Mouse (Mus musculus) adrenal gland, postnatal 0 days (tissue): ENCODE results near the gene Usp8. TPM values are rescaled to one million over a fixed set of nuclear protein-coding genes. Genes with fewer than 3 reads are reported as not detected.

Source experiments
- polyA plus RNA-seq: library from polyadenylated mRNA; unstranded; fragments of >200 nt; fragmentation: Nextera tagmentation; extraction: Ambion mirVana; gene quantifications from 2 replicates; pipeline ENCODE4 v1.2.1, GENCODE M21; 2015

Gene Usp8
- 24.5 and 37.2 TPM in 2 replicates for polyA plus RNA-seq

GRCm38 (mm10) chr2:126706759-126707437 lies at the start of gene Usp8:
Usp8 (plus strand) TSS chr2:126707328.

GRCm38 (mm10) chr2:126676122-126676515 lies 31.0 kb upstream of the Usp8 start, which contains the start of gene Gabpb1:
Gabpb1 (minus strand) TSS chr2:126676337.

GRCm38 (mm10) chr2:126783370-126783769 lies 76.2 kb downstream of the Usp8 start, which contains the start of gene Usp50:
Usp50 (minus strand) TSS chr2:126783470.

Other genes starting within 250 kb of the Usp8 start
- 0.57 and 0.62 TPM in 2 replicates for gene Atp8b4, start 206.7 kb upstream of the Usp8 start, polyA plus RNA-seq
- 20.7 and 27.3 TPM in 2 replicates for gene Slc27a2, start 154.9 kb upstream of the Usp8 start, polyA plus RNA-seq
- gene Hdc, start 88.0 kb upstream of the Usp8 start, polyA plus RNA-seq: 13.5 and 35.0 TPM in 2 replicates
- 17.3 and 21.0 TPM in 2 replicates for gene Gabpb1, start 31.0 kb upstream of the Usp8 start, polyA plus RNA-seq
- 2.0 and 5.1 TPM in 2 replicates for gene Usp50, start 76.1 kb downstream of the Usp8 start, polyA plus RNA-seq
- gene Trpm7, start 168.9 kb downstream of the Usp8 start, polyA plus RNA-seq: 21.1 and 31.1 TPM in 2 replicates
- 33.6 and 63.9 TPM in 2 replicates for gene Sppl2a, start 225.9 kb downstream of the Usp8 start, polyA plus RNA-seq